Mouse (Mus musculus) neural tube, embryonic 11.5 days (tissue): ENCODE results near the gene Cab39. TPM values are rescaled to one million over a fixed set of nuclear protein-coding genes. Genes with fewer than 3 reads are reported as not detected.

Experiments
- ATAC-seq: fragments of 200-750 bp; cut with Nextera tagmentation; 2 replicates; pipeline ENCODE4 v1.8.0; 2017; ENCODE audit warnings: moderate number of reproducible peaks, mild to moderate bottlenecking, moderate TSS enrichment, moderate library complexity; ENCODE audit not compliant: insufficient read depth, low FRiP score, low TSS enrichment
- DNase-seq: peaks from one replicate; pipeline ENCODE4 v3.0.0-alpha.2; 2015; ENCODE audit warnings: low spot score
- H3K27ac ChIP-seq: fragments of 300-500 bp; sonication (generic); 2 replicates; pipeline ENCODE4 v1.5.1; 2014; ENCODE audit warnings: low read depth, mild to moderate bottlenecking, low read length
- H3K27me3 ChIP-seq: fragments of 300-500 bp; sonication (generic); 2 replicates; pipeline ENCODE4 v1.6.1; 2014; ENCODE audit warnings: mild to moderate bottlenecking, low read length, mixed read lengths; ENCODE audit not compliant: control insufficient read depth, insufficient read depth
- H3K36me3 ChIP-seq: fragments of 300-500 bp; sonication (generic); 2 replicates; pipeline ENCODE4 v1.6.1; 2014; ENCODE audit warnings: mild to moderate bottlenecking, low read length, moderate library complexity, mixed read lengths; ENCODE audit not compliant: control insufficient read depth, insufficient read depth
- H3K4me1 ChIP-seq: fragments of 300-500 bp; sonication (generic); 2 replicates; pipeline ENCODE4 v1.6.1; 2014; ENCODE audit warnings: low read length, mixed read lengths; ENCODE audit not compliant: control insufficient read depth, insufficient read depth
- H3K4me2 ChIP-seq: fragments of 300-500 bp; sonication (generic); 2 replicates; pipeline ENCODE4 v1.6.1; 2014; ENCODE audit warnings: low read depth, mild to moderate bottlenecking, moderate library complexity
- H3K4me3 ChIP-seq: fragments of 300-500 bp; sonication (generic); 2 replicates; pipeline ENCODE4 v1.5.1; 2014; ENCODE audit warnings: low read depth, low read length
- H3K9ac ChIP-seq: fragments of 300-500 bp; sonication (generic); 2 replicates; pipeline ENCODE4 v1.6.1; 2014; ENCODE audit warnings: mild to moderate bottlenecking, low read length
- H3K9me3 ChIP-seq: fragments of 300-500 bp; sonication (generic); 2 replicates; pipeline ENCODE4 v1.6.1; 2016; ENCODE audit warnings: low read length; ENCODE audit not compliant: control insufficient read depth
- WGBS: fragments of 180-500 bp; shearing (Covaris S2); extraction: QIAGEN DNeasy Blood & Tissue Kit; methylation state at CpG from one replicate; pipeline ENCODE4 v1.1.7; 2014; 5-methylcytosine and 5-hydroxymethylcytosine counted together
- polyA plus RNA-seq: library from polyadenylated mRNA; unstranded; fragments of >200 nt; fragmentation: Nextera tagmentation; extraction: Ambion mirVana; gene quantifications from 2 replicates; pipeline ENCODE4 v1.2.1, GENCODE M21; 2014

Cab39 gene
- polyA plus RNA-seq, 1 experiment from 2014 or later: 70.5 TPM

DNA sequence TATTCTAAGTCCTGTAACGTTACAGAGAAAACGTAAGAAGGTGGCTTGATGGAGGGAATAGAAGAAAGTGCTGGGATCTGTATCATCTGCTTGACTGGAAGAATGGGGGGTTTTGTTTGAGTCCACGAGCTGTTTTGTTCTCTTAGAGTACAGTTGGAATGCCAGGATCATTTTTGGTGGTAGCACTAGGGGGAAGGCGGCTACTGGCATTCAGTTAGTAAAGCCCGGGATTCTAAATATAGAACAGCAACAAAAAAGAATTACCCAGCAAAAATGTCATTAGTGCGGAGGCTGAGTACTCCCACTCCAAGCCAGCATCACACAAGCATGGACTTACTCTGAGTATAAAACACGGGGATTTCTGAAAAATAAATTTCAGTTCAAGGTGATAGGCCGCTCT is 29.0 kb downstream of the Cab39 start:
- DNase-seq (no peak), ATAC-seq (no peak)
- 93% methylated on average over 8 of the region's 8 CpGs for whole genome bisulfite sequencing
- Histone ChIP-seq H3K9me3 (no peaks in the 10 kb centered on the region), H3K36me3 (peaks cover 5% of the 10 kb centered on the region), H3K4me2 (no peak overlapping the region), H3K27ac (no peak overlapping the region), H3K9ac (no peak overlapping the region), H3K27me3 (no peaks in the 10 kb centered on the region), H3K4me1 (no peaks in the 10 kb centered on the region), H3K4me3 (no peak overlapping the region)

DNA sequence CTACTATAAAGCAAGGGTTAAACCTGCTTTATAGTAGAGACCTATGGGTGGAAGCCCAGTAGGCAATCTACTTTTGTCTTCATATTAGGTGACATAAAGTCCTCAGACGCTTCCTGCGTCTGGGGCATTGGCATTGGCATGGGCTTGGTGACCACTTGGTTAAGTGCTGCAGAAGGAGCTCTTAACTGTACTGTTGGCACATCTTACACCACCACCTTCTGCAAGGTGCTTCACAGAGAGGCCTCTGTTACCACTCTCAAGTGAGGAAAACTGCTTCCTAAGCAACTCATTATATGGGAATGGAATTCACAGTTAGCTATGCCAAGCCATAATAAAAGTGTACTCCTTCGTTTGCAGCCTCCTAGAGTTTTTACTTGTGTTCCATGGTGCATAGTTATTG is 31.7 kb downstream of the Cab39 start:
- Histone ChIP-seq H3K27ac (no peak overlapping the region), H3K36me3 (peaks cover 4% of the 10 kb centered on the region), H3K9ac (no peak overlapping the region), H3K4me3 (no peak overlapping the region), H3K9me3 (no peaks in the 10 kb centered on the region), H3K27me3 (no peaks in the 10 kb centered on the region), H3K4me1 (no peaks in the 10 kb centered on the region), H3K4me2 (no peak overlapping the region)
- DNase-seq: no peak
- no peak for ATAC-seq
- WGBS: 88% methylated on average over 3 of the region's 3 CpGs

DNA sequence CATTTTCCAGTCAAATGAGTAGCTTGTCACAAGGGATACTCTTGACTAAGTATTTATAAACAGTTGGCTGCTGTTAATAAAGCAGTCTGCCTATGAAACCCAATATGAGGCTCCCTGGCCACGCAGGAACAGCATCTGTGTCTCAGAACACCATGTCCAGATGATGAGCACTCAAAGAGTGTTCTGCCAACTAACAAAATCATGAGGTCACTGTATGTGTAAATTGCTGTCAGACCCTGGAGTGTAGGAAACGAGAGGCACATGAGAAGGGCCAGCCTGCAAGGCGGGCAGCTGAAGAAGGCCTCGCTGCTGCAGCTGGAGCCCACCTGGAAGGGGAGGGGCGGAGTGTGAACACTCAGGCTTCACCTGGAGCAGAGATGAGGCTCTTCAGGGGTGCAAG is 33.9 kb downstream of the Cab39 start:
- Histone ChIP-seq H3K4me2 (no peak overlapping the region), H3K9ac (no peak overlapping the region), H3K27ac (no peak overlapping the region), H3K4me3 (no peak overlapping the region), H3K9me3 (no peaks in the 10 kb centered on the region), H3K4me1 (no peaks in the 10 kb centered on the region), H3K36me3 (no peaks in the 10 kb centered on the region; the same call in none of the 2 replicates), H3K27me3 (no peaks in the 10 kb centered on the region)
- ATAC-seq (no peak), DNase-seq (no peak)
- WGBS: 87% methylated on average over 5 of the region's 5 CpGs

DNA sequence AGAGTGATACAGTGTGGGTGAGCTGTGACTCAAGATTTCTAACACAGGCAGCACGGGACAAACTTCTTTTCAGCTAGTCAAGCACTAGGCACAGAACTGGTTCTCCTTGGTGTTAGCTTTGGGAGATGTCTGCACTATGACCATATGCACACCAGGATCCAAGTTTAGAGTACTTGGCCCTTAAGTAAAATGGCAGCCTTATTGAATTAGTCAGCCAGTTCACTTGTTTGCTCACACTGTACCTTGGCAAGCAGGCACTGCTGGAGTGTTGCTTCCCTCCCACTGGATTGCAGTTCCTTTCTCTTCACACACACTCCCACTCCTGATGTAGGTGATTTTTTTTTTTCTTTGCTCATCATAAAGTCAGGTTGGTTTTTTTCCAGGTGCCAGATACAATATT is 35.8 kb downstream of the Cab39 start:
- no peaks in the 10 kb centered on the region; the same call in 1 of the 2 replicates for H3K36me3 ChIP-seq
- H3K9me3 ChIP-seq: no peaks in the 10 kb centered on the region
- ATAC-seq (no peak), DNase-seq (no peak)
- H3K4me2 ChIP-seq: no peak overlapping the region
- H3K27ac ChIP-seq: no peak overlapping the region
- no peak overlapping the region for H3K9ac ChIP-seq
- no peak overlapping the region for H3K4me3 ChIP-seq
- H3K27me3 ChIP-seq: no peaks in the 10 kb centered on the region
- H3K4me1 ChIP-seq: no peaks in the 10 kb centered on the region
- 97% methylated on average over 1 of the region's 1 CpGs for WGBS

DNA sequence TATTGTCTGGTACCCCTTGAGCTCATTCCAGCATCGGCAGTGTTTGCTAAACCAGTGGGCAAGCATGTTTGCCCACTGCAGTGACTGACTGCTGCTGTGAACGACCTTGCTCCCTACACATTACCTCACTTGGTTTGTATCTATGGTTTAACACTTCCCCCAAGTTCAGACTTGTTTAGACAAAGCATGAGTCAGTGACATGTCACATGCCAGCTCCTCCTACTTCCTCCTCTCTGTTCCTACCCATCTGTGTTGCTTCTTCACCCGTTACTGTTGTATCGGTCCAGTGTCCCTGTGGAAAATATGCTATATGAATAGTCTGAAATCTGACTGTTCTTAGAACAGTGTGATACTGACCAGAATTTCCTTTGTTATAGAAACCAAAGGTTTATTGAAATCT is 44.8 kb downstream of the Cab39 start:
- ATAC-seq (no peak), DNase-seq (no peak)
- Histone ChIP-seq H3K9me3 (no peaks in the 10 kb centered on the region), H3K4me3 (no peak overlapping the region), H3K9ac (no peak overlapping the region), H3K36me3 (no peaks in the 10 kb centered on the region; the same call in none of the 2 replicates), H3K27me3 (no peaks in the 10 kb centered on the region), H3K4me2 (no peak overlapping the region), H3K4me1 (no peaks in the 10 kb centered on the region), H3K27ac (no peak overlapping the region)
- 84% methylated on average over 4 of the region's 4 CpGs for WGBS

DNA sequence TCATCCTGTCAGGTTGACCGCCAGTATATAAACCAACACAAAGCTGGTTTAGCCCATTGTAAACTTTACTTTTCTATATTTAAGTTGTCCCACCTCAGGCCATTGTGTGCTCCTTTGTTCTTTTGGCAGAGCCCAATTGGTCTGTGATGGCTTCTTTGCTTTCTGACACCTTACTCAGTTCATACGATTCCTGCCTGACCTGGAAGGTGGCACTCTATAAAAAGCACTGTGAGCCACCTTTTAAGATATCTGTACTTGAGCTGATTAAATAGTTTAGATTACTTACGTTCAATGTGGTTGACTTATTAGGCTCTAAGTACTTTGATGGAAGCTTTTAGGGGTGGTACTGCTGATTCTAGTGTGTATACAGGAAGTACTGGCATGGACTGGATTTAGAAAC is 46.1 kb downstream of the Cab39 start:
- DNase-seq (no peak), ATAC-seq (no peak)
- Histone ChIP-seq H3K9ac (no peak overlapping the region), H3K9me3 (no peaks in the 10 kb centered on the region), H3K4me3 (no peak overlapping the region), H3K27me3 (no peaks in the 10 kb centered on the region), H3K36me3 (peaks cover 3% of the 10 kb centered on the region), H3K27ac (no peak overlapping the region), H3K4me2 (no peak overlapping the region), H3K4me1 (no peaks in the 10 kb centered on the region)
- WGBS: 93% methylated on average over 3 of the region's 3 CpGs

DNA sequence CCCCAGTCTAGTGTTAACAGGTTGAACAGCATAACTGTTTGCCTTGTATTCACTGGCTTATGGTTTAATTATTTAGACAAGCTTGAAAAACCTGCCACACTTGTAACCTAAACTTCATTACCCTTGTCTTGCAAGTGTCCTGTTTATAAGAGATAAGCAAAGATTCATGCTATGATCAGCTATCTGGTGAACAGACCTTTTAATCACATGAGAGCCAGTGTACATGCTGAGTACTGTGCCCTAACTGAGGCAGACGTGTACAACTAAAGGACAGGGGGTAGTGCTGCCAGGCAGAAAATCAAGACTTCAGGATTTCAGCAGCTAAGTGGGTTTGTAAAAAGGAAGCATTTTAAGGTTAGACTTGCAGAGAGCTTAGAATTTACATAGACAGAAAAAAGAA is 46.5 kb downstream of the Cab39 start:
- WGBS: 95% methylated on average over 1 of the region's 1 CpGs
- no peaks in the 10 kb centered on the region for H3K4me1 ChIP-seq
- H3K4me2 ChIP-seq: no peak overlapping the region
- H3K9me3 ChIP-seq: no peaks in the 10 kb centered on the region
- ATAC-seq (no peak), DNase-seq (no peak)
- H3K9ac ChIP-seq: no peak overlapping the region
- H3K4me3 ChIP-seq: no peak overlapping the region
- no peak overlapping the region for H3K27ac ChIP-seq
- H3K27me3 ChIP-seq: no peaks in the 10 kb centered on the region
- peaks cover 3% of the 10 kb centered on the region for H3K36me3 ChIP-seq

DNA sequence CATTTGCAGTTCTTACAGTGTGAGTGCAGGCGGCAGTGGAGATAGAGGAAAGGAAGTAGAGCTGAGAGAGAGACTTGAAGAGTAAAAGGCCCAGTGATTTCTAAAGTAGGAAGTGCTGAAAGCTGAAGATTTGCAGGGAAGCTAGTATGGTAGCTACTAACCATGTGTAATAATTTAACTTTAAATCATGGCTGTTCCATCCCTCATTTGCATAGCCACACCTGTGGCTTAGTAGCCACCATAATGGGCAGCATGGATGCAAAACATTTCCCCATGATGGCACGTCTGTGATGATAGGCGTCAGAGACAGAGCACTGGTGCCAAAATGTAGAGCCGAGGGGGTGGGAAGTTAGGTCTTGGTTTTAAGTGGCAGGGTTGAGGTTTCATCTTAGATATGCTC is 47.2 kb downstream of the Cab39 start:
- no peaks in the 10 kb centered on the region for H3K27me3 ChIP-seq
- DNase-seq (no peak), ATAC-seq (no peak)
- no peak overlapping the region for H3K4me3 ChIP-seq
- H3K9ac ChIP-seq: no peak overlapping the region
- H3K27ac ChIP-seq: no peak overlapping the region
- no peaks in the 10 kb centered on the region for H3K9me3 ChIP-seq
- H3K36me3 ChIP-seq: peaks cover 3% of the 10 kb centered on the region
- WGBS: 89% methylated on average over 4 of the region's 4 CpGs
- no peaks in the 10 kb centered on the region for H3K4me1 ChIP-seq
- no peak overlapping the region for H3K4me2 ChIP-seq

DNA sequence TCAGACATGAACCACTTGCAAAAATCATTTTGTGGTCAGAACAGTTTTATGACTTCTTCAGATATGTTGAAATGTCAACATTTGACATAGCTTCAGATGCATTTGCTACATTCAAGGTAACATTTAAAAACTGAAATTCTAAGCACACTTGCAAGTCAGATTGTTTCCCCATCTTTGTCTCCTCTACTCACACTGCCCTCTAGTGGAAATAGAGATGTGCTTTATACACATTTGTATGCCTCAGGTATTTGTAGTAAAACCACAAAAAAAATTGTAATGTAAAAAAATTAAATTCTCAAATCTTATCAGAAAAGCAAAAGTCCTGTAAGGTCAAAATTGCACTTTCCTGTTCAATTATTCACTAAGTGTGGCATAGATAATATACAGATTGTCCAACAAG is 49.0 kb downstream of the Cab39 start:
- Histone ChIP-seq H3K27me3 (no peaks in the 10 kb centered on the region), H3K27ac (no peak overlapping the region), H3K4me3 (no peak overlapping the region), H3K9me3 (no peaks in the 10 kb centered on the region), H3K36me3 (peaks cover 3% of the 10 kb centered on the region), H3K9ac (no peak overlapping the region), H3K4me1 (no peaks in the 10 kb centered on the region), H3K4me2 (no peak overlapping the region)
- ATAC-seq (no peak), DNase-seq (no peak)
